Mouse (Mus musculus): ENCODE results near the gene Tes3-ps.

- TF ChIP-seq CTCF (IDR thresholded peaks at IDR 0.05; ENCODE audit: extremely low read depth, insufficient read depth, low read length) (no peak), POLR2A (IDR thresholded peaks at IDR 0.05; ENCODE audit: extremely low read depth, insufficient read depth, low read length) (no peak)
These were observed 22.8 kb upstream of the Tes3-ps start for GRCm38 (mm10) chr13:49470319-49470718.
